Mouse (Mus musculus) olfactory bulb, adult 2 months (tissue): ENCODE measurements at regions not wholly inside any gene's neighbourhood (a gene's known extent, or its start where the extent isn't known, plus 50 kb on each side); places are given as distances from the start of the nearest gene placed in this dataset.

ENCODE experiments used
- CTCF ChIP-seq: fragments of 200-500 bp; IDR thresholded peaks from 2 replicates; pipeline ENCODE4 v1.5.1; 2012; ENCODE audit warnings: low read depth, mild to moderate bottlenecking, low read length, moderate library complexity; ENCODE audit not compliant: insufficient read depth
- POLR2A ChIP-seq: fragments of 200-500 bp; IDR thresholded peaks from 2 replicates; pipeline ENCODE4 v1.6.1; 2012; ENCODE audit warnings: mild to moderate bottlenecking, low read depth, low read length, moderate library complexity; ENCODE audit not compliant: insufficient read depth

- TF ChIP-seq CTCF (no peak), POLR2A (no peak)
These were observed 103.4 kb upstream of the Kazn start for GRCm38 (mm10) chr4:142342482-142343206.
